Comparison of ENCODE assay signal across 8 mouse cellular contexts in genomic region chr17:14904637-14905265, GRCm38 (mm10). TPM values are rescaled to one million over a fixed set of nuclear protein-coding genes. Genes with fewer than 3 reads are reported as not detected.
DNase-seq lines count a peak whose midpoint lies in the region; ATAC-seq lines count a peak whose summit lies in the region.

No protein-coding gene starts in this region.

- H3K9me3 ChIP-seq in midbrain, embryonic 15.5 days, result no peaks in the 10 kb centered on the region

- no peak overlapping the region for H3K4me2 ChIP-seq in midbrain, embryonic 15.5 days

- intact Hi-C loops in left cerebral cortex, postnatal 4 days (cut with DNase I), result loop anchor here (1.0 to 10.0 kb wide), 2 partner anchors 380 to 620 kb away; no protein-coding TSS in a partner anchor

- DNase-seq in CD4-positive helper T cell, adult 2 months (ENCODE audit: low read depth, low spot score), result peak; percentile 48
- DNase-seq in adipocyte (ENCODE audit: low spot score), result peak; percentile 92
- peak; percentile 82 for DNase-seq in embryo, embryonic 11 days
- peak; percentile 24 for DNase-seq in gastrocnemius, postnatal 25 days
- DNase-seq in kidney, adult 8-10 months, result peak; percentile 26 to 69
- DNase-seq in left cerebral cortex, postnatal 4 days, result peak; percentile 60
- DNase-seq in thymus, postnatal 0 days (ENCODE audit: low spot score), result peak; percentile 87

- no peak overlapping the region for H3K4me3 ChIP-seq in midbrain, embryonic 15.5 days

- 56% methylated on average over 7 of the region's 7 CpGs for WGBS in midbrain, embryonic 15.5 days

- ATAC-seq in midbrain, embryonic 15.5 days (replicated peaks), result peak; percentile 65

- H3K27me3 ChIP-seq in midbrain, embryonic 15.5 days (replicated peaks), result no peaks in the 10 kb centered on the region

- no peak overlapping the region for H3K9ac ChIP-seq in midbrain, embryonic 15.5 days

- H3K27ac ChIP-seq in midbrain, embryonic 15.5 days, result no peak overlapping the region

- H3K36me3 ChIP-seq in midbrain, embryonic 15.5 days (replicated peaks), result no peaks in the 10 kb centered on the region

- H3K4me1 ChIP-seq in midbrain, embryonic 15.5 days, result no peaks in the 10 kb centered on the region

RNA-seq across cellular contexts. Expression of gene Wdr27, which starts 38.2 kb away (rescaled TPM):
- 1 to 10 TPM in 1 of 2 experiments, under 1 TPM in 1; 0.83 to 2.1 TPM for total RNA-seq in gastrocnemius, postnatal 25 days (2021)
- total RNA-seq in left cerebral cortex, postnatal 4 days (2021), result 1 to 10 TPM; 2.9 to 5.5 TPM
- polyA plus RNA-seq in midbrain, embryonic 15.5 days (2015; fragmentation: Nextera tagmentation; extraction: Ambion mirVana), result 8.2 and 9.0 TPM in 2 replicates
- polyA plus RNA-seq in thymus, postnatal 0 days (2015; fragmentation: Nextera tagmentation; extraction: Ambion mirVana), result 16.1 and 21.3 TPM in 2 replicates

RNA-seq across cellular contexts. Expression of gene 1600012H06Rik, which starts 38.2 kb away (rescaled TPM):
- 1 to 10 TPM; 7.0 to 9.0 TPM for total RNA-seq in gastrocnemius, postnatal 25 days (2021)
- 10 to 100 TPM; 21.7 to 22.0 TPM for total RNA-seq in left cerebral cortex, postnatal 4 days (2021)
- polyA plus RNA-seq in midbrain, embryonic 15.5 days (2015; fragmentation: Nextera tagmentation; extraction: Ambion mirVana), result 21.1 and 21.9 TPM in 2 replicates
- 37.5 and 39.0 TPM in 2 replicates for polyA plus RNA-seq in thymus, postnatal 0 days (2015; fragmentation: Nextera tagmentation; extraction: Ambion mirVana)

RNA-seq across cellular contexts. Expression of gene Phf10, which starts 56.3 kb away (rescaled TPM):
- total RNA-seq in gastrocnemius, postnatal 25 days (2021), result 10 to 100 TPM; 44.2 to 46.5 TPM
- total RNA-seq in left cerebral cortex, postnatal 4 days (2021), result 10 to 100 TPM; 80.8 to 85.9 TPM
- 15.9 and 16.0 TPM in 2 replicates for polyA plus RNA-seq in midbrain, embryonic 15.5 days (2015; fragmentation: Nextera tagmentation; extraction: Ambion mirVana)
- 42.1 and 43.7 TPM in 2 replicates for polyA plus RNA-seq in thymus, postnatal 0 days (2015; fragmentation: Nextera tagmentation; extraction: Ambion mirVana)

Comparison
In these comparisons a context has a peak if more than half of its experiments do, and no peak if none do; other contexts are left out.
1. DNase-seq: peak in every context shown above with its lines; median percentile 92 in adipocyte; 87 in thymus, postnatal 0 days; 82 in embryo, embryonic 11 days; 60 in left cerebral cortex, postnatal 4 days; 48 in CD4-positive helper T cell, adult 2 months; 48 in kidney, adult 8-10 months; 24 in gastrocnemius, postnatal 25 days.